Mouse (Mus musculus) embryonic stem cell, embryonic (primary cell): ENCODE measurements around the gene Mapre1.
"Not testable (repeated sequence)": the region's sequence is repeated elsewhere in the genome, so short reads cannot be mapped to it uniquely, and the experiment has no call there.

Experiments used
- CTCF ChIA-PET, 4 experiments: fragments of 300-600 bp in 2 of 4; fragments of 350-600 bp in 2 of 4; sonication (Branson Sonifier 250); formaldehyde crosslinking; loops; one replicate each; lab custom pipeline; 2022; ENCODE audit warnings: inconsistent platforms in 2 of 4; lab: Charles Lee
- POLR2A ChIA-PET, 4 experiments: fragments of 300-600 bp in 2 of 4; fragments of 350-600 bp in 2 of 4; sonication (Branson Sonifier 250); formaldehyde crosslinking; loops; one replicate each; lab custom pipeline; 2022; ENCODE audit warnings: antibody characterized with exemption in 4 of 4, inconsistent platforms in 1 of 4; lab: Charles Lee

The Mapre1 gene

DNA sequence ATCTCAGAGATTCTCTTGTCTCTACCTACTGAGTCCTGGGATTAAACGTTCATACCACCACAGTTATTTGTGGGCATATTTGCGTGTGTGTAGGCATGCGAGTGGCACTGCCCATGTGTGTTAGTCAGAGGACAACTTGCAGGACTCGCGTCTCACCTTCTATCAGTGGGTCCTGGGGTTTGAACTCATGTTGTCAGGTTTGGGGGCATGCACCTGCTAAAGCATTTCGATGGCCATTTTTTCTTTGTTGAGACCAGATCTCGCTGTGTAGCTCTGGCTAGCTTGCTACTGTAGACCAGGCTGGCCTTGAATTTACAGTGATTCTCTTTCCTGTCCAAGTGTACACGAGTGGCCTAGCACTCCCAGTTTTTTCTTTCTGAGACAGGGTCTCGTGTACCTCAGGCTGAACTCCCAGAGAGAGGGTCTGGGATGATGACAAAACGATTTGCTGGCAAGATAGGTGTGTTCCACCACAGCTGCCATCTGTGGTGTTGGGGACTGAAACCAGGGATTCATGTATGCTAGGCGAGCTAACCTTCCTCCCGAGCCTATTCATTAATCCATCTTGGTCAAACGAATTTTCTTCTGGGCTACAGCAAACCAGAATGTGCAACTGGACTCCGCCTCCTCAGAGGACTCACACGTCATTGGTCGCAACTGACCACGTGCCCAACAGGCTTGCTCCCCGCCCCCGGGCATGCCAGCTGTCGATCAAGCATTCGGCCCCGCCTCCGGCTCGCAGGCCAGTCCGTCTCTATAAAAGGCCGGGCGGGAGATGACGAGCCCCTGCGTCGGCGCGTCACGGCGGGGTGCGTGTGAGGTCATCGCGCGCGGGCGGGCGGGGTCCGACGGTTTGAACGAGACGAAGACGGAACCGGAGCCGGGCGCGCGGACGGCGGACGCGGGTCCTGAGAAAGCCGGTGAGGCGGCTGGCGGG, at the start of gene Mapre1:
TSS of gene Mapre1 (plus strand) at position 775 of the 937 bp plus-strand sequence.
- CTCF ChIA-PET: interaction anchor here in 2 of 4 experiments (0.7 to 1.1 kb wide), 3 partner anchors 46 to 298 kb away, joined by 3 to 6 read pairs (median 4); no protein-coding TSS in a partner anchor
- POLR2A ChIA-PET: interaction anchor here (0.5 to 6.0 kb wide), 56 partner anchors 8 to 1598 kb away, joined by 3 to 59 read pairs (median 4); partner anchors contain the start of genes Efcab8 (in 3 of the 4), Dnmt3b (in 2 of the 4) and Bpifb5 (in 1 of the 4)

GRCm38 (mm10) chr2:153693413-153693812, 47.7 kb upstream of the Mapre1 start:
- POLR2A ChIA-PET: not testable (repeated sequence)
- CTCF ChIA-PET: interaction anchor here in 3 of 4 experiments (1.4 to 1.7 kb wide), 4 partner anchors 10 to 158 kb away, joined by 6 to 9 read pairs (median 6); no protein-coding TSS in a partner anchor

DNA sequence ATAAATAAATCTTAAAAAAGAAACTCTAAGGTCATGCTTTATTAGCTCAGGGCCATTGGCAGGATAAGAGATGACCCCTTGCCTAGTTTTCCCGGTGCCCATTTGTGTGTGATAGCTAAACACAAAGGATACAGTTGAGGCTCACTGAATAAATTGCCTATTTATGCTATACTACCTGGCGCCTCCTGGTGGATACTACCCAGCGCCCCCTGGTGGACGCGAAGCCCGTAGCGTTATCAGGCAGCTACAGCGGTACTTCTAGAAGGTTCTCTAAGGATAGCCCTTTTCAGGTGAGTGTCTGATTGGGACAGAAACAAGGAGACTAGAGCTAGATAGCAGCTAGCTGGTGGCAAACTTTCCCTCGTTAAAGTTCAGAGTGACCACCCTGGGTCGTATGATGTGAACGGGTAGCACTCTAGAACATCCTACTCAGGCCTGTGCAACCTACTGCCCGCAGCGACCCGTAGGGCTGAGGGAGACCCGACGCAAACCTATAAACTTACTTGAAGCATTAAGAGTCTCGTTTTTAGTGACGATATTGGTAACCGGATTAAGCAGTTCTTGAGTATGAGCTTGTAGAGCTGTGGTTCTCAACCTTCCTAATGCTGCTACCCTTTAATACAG, 46.5 kb upstream of the Mapre1 start:
- ChIA-PET CTCF (interaction anchor here (0.6 to 1.7 kb wide), 54 partner anchors 8 to 721 kb away, joined by 3 to 10 read pairs (median 4); partner anchors contain the start of gene 4930404H24Rik (in 1 of the 4)), POLR2A (interaction anchor here in 3 of 4 experiments (0.5 to 1.4 kb wide), 4 partner anchors 35 to 527 kb away, joined by 3 to 6 read pairs (median 4); partner anchors contain the start of gene Mapre1 (in 1 of the 3))

- POLR2A ChIA-PET: interaction anchor here in 1 of 4 experiments (0.9 kb wide), 1 partner anchor 9 kb away, joined by 3 read pairs; no protein-coding TSS in a partner anchor
These were observed 44.7 kb upstream of the Mapre1 start, which contains the start of gene Dnmt3c for GRCm38 (mm10) chr2:153696352-153696751. Gene Dnmt3c, plus strand, starts transcription at chr2:153696652.

GRCm38 (mm10) chr2:153703389-153703788, 37.7 kb upstream of the Mapre1 start:
- ChIA-PET POLR2A (interaction anchor here in 3 of 4 experiments (0.5 to 1.8 kb wide), 3 partner anchors 37 to 125 kb away, joined by 3 to 6 read pairs (median 4); partner anchors contain the start of gene Mapre1 (in 1 of the 3)), CTCF (interaction anchor here in 3 of 4 experiments (0.6 to 2.1 kb wide), 4 partner anchors 9 to 1457 kb away, joined by 3 to 9 read pairs (median 6); no protein-coding TSS in a partner anchor)

More at GRCm38 (mm10) chr2:153696352-153696751, 44.7 kb upstream of the Mapre1 start, which contains the start of gene Dnmt3c:
- CTCF ChIA-PET: interaction anchor here in 3 of 4 experiments (0.5 to 1.0 kb wide), 3 partner anchors 10 to 604 kb away, joined by 3 to 5 read pairs (median 3); no protein-coding TSS in a partner anchor

DNA sequence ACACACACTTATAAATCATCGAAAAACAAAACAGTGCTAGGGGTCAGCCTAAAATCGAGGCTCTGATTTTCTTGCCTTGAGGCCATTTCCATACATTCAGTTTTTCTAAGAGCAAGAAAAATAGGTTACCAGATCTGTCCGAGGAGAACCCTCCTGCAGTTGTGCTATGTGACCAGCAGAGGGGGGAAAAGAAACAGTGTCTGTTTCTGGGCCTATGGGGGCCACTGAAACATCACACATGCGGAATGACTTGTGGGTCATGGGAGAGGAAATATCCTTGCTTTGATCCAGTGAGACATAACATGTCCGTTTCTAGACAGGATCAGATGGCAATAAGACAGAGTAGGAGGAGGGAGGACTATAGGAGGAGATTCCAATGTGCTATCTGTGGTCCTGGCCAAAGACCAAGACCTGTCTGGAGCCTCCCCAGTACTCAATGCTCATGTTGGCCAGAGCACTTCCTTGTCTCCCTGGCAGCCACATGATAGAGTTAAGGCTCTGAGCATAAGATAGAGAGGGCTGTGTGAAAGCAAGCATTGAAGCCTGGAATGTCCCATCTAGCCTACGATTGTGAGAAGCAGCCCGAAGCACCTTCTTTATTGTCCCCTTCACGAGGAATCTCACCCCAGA, 30.3 kb upstream of the Mapre1 start:
- ChIA-PET POLR2A (no interaction called here), CTCF (interaction anchor here in 1 of 4 experiments (0.6 kb wide), 1 partner anchor 381 kb away, joined by 3 read pairs; no protein-coding TSS in a partner anchor)

DNA sequence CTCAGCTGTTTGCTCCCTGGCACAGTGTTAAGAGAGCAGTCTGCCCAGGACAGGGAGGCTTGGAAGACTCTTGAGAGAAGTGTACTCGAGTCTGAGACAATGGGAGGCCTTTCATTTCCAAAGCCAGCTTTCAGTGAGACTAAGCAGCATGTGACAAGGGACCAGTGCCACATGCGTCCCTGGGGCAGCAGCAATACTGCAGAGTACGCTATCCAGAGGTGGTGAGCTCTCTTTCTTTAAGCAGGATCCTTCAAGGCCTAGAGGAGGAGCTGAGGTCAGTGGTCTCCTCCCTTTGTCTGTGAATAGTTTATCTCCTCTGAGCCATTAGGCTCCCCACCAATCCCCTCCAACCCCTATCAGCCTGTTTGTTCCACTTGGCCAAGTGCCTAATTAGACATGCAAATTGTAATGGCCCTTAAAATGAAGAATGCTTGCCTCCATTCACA, 28.4 kb upstream of the Mapre1 start:
- POLR2A ChIA-PET: interaction anchor here (0.5 to 1.9 kb wide), 9 partner anchors 28 to 659 kb away, joined by 3 to 14 read pairs (median 5); partner anchors contain the start of gene Mapre1 (in 3 of the 4)
- CTCF ChIA-PET: interaction anchor here in 3 of 4 experiments (0.7 to 1.7 kb wide), 8 partner anchors 26 to 326 kb away, joined by 3 to 12 read pairs (median 3); no protein-coding TSS in a partner anchor

- ChIA-PET POLR2A (interaction anchor here (0.6 to 1.9 kb wide), 8 partner anchors 28 to 658 kb away, joined by 3 to 14 read pairs (median 6); partner anchors contain the start of gene Mapre1 (in 3 of the 4)), CTCF (interaction anchor here in 3 of 4 experiments (0.5 to 1.7 kb wide), 9 partner anchors 26 to 887 kb away, joined by 3 to 12 read pairs (median 3); no protein-coding TSS in a partner anchor)
These were observed 27.8 kb upstream of the Mapre1 start for GRCm38 (mm10) chr2:153713227-153713626.

- POLR2A ChIA-PET, CTCF ChIA-PET: not testable (repeated sequence)
These were observed 23.2 kb upstream of the Mapre1 start for GRCm38 (mm10) chr2:153717861-153718260.

- ChIA-PET POLR2A (interaction anchor here in 1 of 4 experiments (0.9 kb wide), 1 partner anchor 19 kb away, joined by 3 read pairs; no protein-coding TSS in a partner anchor), CTCF (no interaction called here)
These were observed 18.0 kb upstream of the Mapre1 start for GRCm38 (mm10) chr2:153723098-153723497.

- ChIA-PET POLR2A (interaction anchor here in 1 of 4 experiments (0.8 kb wide), 1 partner anchor 17 kb away, joined by 3 read pairs; the partner anchor contains the start of gene Mapre1), CTCF (interaction anchor here in 1 of 4 experiments (0.6 kb wide), 1 partner anchor 55 kb away, joined by 4 read pairs; no protein-coding TSS in a partner anchor)
These were observed 16.6 kb upstream of the Mapre1 start for GRCm38 (mm10) chr2:153724424-153724823.

DNA sequence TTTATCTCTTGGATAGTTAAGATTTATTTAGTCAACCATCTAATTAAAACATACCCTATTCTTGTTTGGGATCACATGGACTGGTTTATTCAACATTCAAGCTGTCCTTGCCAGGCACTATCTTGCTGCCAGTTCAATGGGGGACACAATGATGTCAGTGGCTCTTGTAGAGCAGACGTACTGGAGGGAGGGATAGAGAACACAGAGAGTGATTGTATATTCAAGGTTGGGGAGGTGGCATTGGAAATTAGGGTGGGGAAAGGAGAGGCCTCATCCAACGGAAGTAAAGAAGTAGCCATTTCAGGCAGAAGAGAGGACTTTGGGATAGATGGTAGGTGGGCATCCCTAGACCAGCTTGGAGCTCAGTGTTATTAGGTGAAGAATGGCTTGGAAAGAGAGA, 16.2 kb upstream of the Mapre1 start:
- CTCF ChIA-PET: no interaction called here
- POLR2A ChIA-PET: no interaction called here

DNA sequence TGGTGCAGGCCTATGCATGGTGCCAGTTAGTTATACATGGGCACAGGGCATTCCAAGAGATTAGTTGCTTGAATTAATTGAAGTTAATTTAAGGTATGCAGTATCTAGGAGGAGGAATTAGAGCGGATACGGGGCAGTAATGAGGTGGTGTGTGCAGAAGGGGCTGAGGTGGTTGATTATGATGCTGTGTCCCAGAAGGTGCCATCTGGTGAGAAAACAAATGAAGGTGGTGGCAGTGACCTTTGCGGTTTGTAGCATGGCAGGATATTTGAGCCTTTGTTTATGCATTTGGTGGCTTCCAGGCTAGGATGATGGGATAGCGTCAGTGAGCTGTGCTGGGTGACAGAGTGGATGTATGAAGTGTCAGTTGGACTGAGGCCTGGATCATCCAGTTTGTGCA, 15.8 kb upstream of the Mapre1 start:
- CTCF ChIA-PET: no interaction called here
- POLR2A ChIA-PET: no interaction called here

GRCm38 (mm10) chr2:153734033-153734432, 7.0 kb upstream of the Mapre1 start:
- ChIA-PET POLR2A (interaction anchor here in 1 of 4 experiments (0.5 kb wide), 1 partner anchor 114 kb away, joined by 4 read pairs; no protein-coding TSS in a partner anchor), CTCF (interaction anchor here in 1 of 4 experiments (0.6 kb wide), 1 partner anchor 631 kb away, joined by 3 read pairs; no protein-coding TSS in a partner anchor)

- POLR2A ChIA-PET: interaction anchor here in 3 of 4 experiments (0.6 to 6.0 kb wide), 45 partner anchors 9 to 685 kb away, joined by 3 to 59 read pairs (median 4); partner anchors contain the start of genes Dnmt3b (in 2 of the 3), Efcab8 (in 2 of the 3) and Asxl1 (in 1 of the 3)
- CTCF ChIA-PET: interaction anchor here in 1 of 4 experiments (0.7 kb wide), 1 partner anchor 129 kb away, joined by 3 read pairs; no protein-coding TSS in a partner anchor
These were observed 477 bp downstream of the Mapre1 start for GRCm38 (mm10) chr2:153741437-153742065.

GRCm38 (mm10) chr2:153747994-153748393, 6.9 kb downstream of the Mapre1 start:
- POLR2A ChIA-PET: interaction anchor here in 2 of 4 experiments (1.0 to 1.5 kb wide), 4 partner anchors 10 to 47 kb away, joined by 3 to 4 read pairs (median 3); no protein-coding TSS in a partner anchor
- CTCF ChIA-PET: no interaction called here
